Mouse (Mus musculus) left cerebral cortex, postnatal 4 days (tissue): ENCODE measurements around the gene Pacrg. TPM values are rescaled to one million over a fixed set of nuclear protein-coding genes. Genes with fewer than 3 reads are reported as not detected.
A peak's percentile ranks its signal among the peaks of the same experiment; 100 is the strongest.

ENCODE experiments used
- DNase-seq: peaks from one replicate; pipeline ENCODE4 v3.0.0-alpha.2; 2022
- intact Hi-C: fragments of 180-260 bp; cut with DNase I; formaldehyde crosslinking; loops from one replicate; pipeline ENCODE4 v1.15.1; 2025
- total RNA-seq, 2 experiments: library from RNA; stranded (reverse); gene quantifications; 2 replicates each; pipeline ENCODE4 v1.2.3; 2021

Pacrg gene
- total RNA-seq, 2 experiments from 2014 or later, result 7.7 to 10.6 TPM

DNA sequence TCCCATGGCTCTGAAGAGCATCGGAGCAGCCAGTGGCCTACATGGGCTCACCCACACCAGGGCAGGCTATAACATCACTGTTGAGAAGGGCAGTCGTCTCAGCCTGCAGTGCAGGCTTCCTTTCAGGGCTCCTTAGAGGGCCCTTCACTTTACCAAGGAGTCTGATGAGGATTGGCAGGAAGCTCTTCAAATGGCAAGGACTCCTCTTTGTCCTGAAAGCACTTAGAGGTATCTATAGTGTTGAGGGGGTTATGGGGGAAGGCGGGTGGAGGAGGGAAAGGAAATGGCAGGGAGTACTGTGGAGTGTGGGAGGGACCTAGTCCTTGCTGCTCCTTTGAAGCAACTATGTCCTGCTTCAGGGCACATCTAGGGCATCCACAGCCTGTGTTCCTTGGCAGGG, 375.4 kb downstream of the Pacrg start:
- no peak for DNase-seq
- intact Hi-C loops, result no loop called here

DNA sequence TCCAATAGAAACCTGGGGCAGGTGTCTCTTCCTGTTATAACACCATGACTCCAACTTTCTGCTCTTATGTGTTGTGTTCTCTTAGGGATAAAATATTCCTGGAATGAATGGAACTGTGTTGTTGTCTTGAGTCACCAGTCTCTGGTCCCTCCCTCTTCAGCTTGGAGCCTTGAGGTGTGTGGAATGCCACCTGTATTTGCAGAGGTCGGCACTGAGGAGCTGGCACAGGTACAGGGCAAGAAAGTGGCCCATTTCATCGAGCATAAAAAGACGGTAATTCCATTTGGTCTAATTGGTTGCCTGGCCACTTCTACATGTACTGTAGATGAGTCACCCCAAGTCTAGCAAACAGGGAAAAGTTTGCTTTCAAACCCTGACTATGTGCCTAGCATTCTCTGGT, 376.5 kb downstream of the Pacrg start:
- intact Hi-C loops, result no loop called here
- no peak for DNase-seq

DNA sequence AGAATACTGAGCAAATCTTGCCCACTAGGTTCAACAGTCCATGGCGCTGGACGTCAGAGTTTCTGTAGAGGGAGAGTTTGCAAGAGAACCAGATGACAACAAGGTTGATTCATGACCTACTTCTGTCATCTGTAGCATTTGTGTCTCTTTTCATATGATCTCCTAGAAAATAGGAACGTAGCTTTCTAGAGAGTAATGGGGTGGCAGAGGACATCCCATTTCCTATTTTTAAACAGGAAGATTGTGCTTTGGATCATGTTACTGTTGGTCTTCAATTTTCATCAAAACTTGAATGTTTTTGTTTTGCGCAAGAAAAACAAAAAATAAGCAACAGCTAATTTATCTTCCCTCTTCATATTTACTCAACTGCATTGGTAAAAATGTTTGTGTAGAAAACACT, 379.2 kb downstream of the Pacrg start:
- DNase-seq, result no peak
- intact Hi-C loops, result no loop called here

DNA sequence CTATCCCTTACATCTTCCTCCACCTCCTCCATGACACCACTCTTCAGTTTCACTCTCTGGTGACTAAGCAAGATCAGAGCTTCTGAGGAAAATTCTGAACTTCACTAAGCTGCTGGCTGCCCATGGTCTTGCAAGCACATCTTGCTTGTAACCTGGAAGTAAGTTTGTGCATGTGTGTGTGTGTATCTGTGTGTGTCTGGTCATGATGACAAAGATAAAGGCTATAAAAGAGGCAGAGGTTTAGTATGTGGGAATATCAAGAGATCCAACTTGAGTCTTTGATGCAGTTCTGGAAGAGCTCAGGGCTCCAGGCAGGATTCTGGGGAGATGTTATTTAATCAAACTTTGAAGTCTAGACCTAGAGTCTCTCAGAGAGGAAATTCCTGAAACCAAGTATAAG, 381.4 kb downstream of the Pacrg start:
- no peak for DNase-seq
- intact Hi-C loops, result no loop called here

DNA sequence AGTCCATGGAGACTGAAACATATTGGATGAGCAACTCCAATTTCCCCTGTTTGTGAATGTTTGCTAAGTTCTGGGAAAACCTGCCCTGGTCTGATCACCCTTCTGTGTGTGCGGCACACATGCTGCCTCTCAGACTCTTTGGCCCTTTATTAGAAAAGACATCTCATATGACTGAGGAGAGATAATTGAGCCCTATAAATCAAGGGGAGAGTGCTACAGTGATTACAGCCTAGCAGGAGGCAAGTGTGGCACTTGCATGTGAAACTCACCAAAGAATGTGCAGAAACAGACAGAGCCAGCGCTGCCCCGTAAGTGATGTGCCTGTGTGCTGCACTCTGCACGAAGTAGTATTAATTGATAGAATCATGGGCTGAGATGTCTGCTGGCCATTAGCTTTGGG, 383.7 kb downstream of the Pacrg start:
- intact Hi-C loops, result no loop called here
- no peak for DNase-seq

DNA sequence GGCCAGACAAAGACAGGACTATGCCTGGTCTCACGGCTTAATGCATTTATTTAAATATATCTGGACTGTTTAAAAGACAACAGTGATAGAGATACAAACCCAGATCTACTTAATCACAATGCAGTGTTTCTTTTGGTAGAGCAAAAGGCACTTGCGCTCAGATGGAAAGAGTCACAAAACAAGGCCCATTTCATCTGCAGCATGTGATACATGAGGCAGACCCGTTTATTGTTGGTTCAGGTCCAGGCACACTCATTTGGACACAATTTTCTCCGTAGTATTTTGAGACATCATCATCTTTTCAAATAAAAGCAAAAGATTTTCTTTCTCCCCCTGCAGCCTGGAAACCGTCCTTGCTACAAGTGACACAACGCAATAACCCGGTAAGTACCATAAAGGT, 384.1 kb downstream of the Pacrg start:
- DNase-seq, result no peak
- intact Hi-C loops, result no loop called here

DNA sequence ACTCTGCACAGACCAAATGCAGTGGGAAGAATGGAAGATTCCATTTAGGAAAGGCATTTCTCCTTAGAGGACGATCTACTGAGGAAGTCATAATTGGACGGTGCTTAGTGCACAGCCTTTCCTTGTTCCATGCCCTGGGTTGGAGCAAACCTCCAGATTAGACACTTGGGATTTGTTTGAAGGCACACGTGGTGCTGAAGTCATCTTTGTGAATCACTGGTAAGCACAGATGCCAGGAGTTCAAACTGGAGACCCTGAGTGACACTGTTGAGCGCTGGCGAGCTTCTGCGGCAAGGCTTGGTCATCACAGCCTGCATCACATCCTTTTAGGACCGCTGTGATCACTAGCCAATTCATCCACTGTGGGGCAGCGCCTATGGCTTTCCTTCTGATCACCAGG, 385.7 kb downstream of the Pacrg start:
- intact Hi-C loops, result no loop called here
- DNase-seq, result no peak

DNA sequence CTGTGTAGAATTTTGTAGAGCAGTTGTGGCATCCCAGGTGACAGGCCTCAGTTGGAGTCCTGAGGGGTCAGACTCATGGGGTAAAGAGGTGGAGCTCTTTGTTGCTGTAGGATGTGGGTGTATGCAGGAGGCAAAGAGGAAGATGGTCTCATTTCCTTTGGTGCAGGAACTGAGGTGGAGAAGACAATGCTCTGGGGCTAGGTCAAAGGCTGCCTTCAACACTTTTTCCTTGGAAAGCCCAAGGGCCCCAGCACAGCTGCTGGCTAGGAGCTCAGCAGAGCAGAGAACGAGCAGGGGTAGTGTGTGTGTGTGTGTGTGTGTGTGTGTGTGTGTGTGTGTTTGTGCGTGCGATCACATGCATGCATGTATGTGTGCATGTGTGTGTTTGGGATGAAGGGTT, 387.3 kb downstream of the Pacrg start:
- DNase-seq, result no peak
- intact Hi-C loops, result no loop called here

DNA sequence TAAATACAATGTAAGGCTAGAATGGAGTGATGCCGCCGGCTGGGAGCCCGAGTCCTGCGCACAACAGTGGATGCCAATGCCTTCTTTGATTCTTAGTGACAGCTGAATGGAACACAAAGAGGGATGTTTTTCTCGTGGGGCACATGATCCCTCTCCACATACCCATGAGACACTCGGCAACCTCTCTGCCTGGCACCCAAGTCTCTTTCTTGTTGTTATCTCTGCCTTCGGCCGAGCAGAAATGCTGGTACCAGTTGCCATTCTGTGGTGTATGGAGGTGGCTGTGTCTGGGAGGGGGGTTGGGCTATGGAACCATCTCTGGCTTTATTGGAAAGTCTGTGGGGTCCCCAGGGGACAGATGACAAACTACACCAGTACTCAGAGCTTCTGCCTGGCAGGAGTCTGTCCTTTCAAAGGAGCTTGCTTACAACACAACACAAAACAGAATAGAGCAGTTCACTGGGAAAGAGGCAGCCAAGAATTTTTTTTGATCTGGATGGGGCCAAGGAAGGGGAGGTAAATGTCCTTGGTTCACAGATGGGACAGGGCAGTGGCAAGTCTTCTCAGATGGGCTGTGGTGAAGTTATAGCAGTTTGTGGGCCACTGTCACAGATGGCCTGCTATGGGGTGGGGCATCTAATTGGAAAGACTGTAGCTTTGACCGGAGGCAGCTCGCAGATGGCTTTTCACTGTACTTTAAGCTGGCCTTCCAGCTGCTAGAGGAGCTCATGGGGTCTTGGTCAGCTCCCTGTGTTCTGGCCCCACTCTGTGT, 388.6 kb downstream of the Pacrg start:
- intact Hi-C loops, result no loop called here
- DNase-seq, result peak; percentile 62

DNA sequence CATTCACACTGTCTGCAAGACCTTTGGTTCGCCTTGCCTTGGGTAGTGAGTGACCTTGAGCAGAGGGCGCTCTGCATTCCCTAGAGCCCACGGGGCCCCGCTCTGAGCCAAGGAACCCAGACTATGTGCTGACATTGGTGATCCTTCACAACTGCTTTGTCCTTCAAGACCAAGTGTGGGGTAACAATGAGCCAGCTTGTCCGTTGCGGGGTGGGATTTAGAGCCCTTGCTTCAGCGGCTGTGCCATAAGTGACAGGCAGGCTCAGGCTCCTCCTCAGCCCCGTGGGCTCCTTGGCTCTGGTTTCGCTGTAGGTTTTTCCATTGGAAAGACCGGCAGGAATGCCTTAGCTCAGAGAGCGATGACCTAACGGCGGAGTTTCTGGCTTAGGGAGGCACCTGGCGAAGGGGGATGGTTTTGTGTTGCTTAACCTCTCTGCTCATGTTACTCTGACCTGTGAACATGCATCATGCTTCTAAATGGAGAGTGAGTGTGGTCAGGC, 390.3 kb downstream of the Pacrg start:
- peak; percentile 31 for DNase-seq
- intact Hi-C loops, result no loop called here

DNA sequence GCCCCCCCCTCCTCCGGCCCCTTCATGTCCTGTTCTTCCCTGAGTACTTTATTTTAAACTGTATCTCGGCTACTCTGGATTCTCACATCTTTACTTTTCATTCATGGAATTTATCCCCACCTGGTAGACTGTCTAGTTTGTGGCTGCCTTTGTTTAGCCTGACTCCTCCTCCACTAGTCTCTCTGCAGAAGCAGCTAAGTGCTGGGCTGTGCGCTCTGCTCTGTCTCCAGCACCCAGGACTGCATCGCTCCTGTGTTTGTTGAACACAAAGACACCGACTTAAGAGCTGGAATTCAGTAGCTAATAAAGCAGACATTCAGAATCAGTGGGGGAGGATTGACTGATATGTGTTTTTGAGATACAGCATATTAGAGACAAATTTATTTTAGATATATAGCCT, 391.7 kb downstream of the Pacrg start:
- intact Hi-C loops, result no loop called here
- no peak for DNase-seq

DNA sequence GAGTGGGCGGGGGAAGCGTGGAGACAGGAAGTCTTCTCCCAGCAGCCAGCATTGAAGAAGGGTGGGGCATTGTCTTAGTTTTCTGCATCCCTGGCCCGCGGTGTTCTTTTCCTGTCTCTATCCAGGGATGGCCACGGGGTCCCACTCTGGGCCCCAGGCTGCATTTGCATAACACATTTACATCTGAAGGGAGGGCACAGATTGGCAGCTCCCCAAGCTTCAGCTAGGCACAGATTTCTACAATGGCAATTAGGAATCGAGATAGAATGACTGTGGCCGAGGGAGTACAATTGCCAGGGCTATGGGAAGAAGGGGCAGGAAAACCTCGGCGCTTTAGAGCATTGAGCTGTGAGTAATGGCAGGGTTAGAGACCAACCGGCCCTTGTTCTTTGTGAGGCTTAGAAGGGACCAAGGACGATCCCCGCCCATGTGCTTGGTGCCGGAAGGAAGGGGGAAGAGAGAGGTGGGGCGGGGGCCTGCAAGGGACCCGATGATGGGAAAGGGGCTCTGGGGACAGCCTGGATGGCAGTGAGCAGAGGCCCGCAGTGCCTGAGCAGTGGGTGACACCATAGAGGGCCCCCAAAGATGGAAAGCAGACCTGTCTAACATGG, 398.5 kb downstream of the Pacrg start:
- intact Hi-C loops, result no loop called here
- peak; percentile 68 for DNase-seq

DNA sequence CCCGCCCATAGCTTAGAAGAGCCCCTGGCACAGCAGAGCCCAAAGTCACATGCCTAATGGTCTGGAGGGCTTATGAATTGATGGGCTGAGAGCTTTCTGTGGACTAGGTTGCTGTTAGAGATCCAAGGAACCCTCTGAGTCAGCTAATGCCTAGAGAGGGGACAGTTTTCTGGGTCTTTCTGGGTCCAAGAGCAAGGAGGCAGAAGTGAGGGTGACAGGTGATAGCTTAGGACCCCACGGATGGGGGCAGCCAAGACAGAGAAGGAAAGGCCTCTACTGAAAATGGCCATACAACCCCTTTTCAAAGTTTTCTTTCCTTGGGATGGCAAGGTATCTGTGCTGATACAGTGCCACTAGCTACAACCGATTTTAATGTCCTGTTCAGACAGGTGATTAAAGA, 399.1 kb downstream of the Pacrg start:
- no peak for DNase-seq
- intact Hi-C loops, result no loop called here

DNA sequence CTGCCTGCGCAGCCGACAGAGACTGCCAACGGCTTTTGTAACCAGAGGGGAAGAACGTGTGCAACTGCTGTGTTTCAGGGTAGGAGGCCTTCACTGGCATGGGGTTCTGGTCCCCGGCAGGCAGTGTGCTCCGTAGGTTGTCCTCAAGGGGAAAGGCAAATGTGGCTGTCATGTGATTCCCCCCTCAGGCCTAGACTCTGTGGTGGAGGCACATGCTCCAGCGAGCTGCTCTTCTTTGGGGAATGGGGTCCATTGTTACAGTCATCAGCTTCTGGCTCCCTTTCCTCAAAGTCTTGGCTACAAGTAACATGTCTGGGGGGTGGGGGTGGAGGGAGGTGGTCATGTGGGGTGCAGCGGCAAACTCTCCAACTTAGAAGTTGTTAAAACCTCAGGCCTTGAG, 400.3 kb downstream of the Pacrg start:
- intact Hi-C loops, result no loop called here
- DNase-seq, result no peak

DNA sequence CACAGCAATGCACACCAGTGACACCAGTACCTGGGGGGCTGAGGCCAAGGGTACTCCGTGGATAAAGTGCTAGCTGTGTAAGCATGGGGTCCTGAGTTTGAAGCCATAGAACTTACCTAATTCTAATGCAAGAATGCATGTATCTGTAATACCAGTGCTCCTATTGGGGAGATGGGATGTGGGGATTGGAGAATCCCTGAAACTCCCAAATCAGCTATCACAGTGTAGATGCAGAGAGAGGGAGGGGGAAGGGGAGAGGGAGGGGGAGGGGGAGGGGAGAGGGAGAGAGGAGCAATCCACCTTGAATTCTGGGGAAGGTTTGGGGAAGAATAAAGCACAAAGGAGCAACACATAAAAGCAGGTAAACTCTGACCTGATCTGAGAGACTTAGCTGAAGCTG, 405.2 kb downstream of the Pacrg start:
- no peak for DNase-seq
- intact Hi-C loops, result no loop called here

DNA sequence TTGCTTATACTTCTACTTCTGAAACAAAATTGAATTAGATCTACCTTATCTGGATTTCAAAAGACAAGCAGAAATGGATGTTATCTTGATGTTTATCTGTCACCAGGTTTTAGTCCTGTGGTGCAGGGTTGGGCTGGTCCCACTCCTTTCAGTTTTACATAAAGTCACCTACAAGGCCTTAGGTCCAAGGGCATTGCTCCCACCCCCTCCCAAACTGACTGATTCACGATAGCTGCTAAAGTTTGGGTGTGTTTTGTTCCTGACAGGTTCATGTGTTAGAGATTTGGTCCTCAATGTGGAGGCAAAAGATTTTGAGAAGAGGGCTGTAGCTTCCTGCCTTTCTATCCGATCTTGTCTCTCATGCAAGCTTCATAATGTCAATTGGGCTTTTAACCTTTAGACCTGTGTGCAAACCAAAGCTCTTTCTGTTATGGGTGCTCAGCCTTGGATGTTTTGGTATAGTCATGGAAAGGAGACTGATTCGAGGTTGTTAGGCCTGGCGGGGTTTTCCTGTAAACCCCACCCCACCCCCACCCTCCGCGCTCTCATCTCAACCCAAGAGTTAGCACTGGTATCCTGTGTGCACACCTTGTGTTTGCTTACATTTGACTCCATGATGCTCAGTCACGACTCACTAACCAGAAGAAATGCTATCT, 407.5 kb downstream of the Pacrg start:
- intact Hi-C loops, result no loop called here
- DNase-seq, result no peak

DNA sequence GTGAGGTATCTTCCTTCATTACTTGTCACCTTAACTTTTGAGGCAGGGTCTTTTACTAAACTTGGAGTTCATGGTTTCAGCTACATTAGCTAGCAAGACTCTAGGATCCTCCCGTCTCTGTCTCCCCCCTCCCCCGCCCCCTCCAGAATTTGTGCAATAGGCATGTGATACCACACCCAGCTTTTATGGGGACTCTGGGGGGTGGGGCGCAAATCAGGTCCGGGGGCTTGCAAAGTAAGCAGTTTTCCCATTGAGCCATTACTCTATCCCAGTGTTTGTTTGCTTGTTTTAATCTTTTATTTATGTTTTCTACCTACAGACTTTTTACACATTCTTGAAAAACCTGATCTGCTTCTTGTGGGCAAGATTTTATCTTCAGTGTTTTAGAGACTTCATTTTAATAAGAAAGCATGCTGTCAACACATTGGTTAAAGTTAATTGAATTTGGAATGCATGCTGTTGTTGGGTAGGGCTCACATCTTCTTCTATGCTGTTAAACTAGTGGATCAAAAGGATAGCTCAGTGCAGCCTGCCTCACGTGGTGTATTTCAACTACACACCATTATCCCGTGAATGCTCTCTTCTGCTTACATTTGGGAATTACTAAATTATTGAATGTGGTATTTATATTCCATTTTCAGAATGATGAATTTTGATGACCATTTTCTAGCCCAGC, 408.1 kb downstream of the Pacrg start:
- DNase-seq, result no peak
- intact Hi-C loops, result no loop called here

DNA sequence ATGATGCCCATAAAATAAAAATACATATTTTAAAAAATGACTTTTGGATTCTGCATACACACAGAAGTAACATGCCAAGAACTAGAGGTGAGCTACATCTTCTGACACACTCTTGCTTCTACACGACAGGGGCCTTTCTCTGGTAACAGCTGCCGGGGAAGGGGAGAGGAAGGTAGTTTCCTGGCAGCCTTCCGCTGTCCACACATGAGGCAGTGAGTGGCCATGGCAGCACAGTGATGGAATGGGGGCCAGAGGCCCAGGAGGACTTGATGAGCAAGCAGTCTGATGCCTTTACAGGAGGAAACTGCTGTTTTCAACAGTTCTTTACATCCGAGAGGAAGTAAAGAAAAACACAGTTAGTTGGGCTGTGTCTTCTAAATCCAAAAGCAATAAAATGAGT, 409.3 kb downstream of the Pacrg start:
- intact Hi-C loops, result no loop called here
- no peak for DNase-seq

DNA sequence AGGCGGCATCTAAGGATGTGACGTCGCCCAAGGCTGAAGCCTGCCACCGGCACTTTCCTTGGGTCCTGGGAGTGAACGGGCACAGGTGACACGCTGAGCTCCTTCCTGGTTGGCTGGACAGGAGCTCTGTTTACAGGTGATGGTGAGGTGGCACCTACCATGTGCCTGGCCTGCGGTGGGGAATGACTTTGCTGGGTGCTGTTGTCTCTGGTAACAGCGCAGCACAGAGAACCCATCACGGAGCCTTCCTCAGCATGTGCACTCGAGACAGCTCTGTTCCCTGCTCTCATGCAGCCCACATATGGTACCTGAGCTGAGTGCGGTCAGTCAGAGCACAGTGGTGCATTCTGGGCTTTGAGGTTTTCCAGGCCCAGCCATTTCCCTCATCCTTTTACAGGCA, 410.7 kb downstream of the Pacrg start:
- intact Hi-C loops, result no loop called here
- no peak for DNase-seq

DNA sequence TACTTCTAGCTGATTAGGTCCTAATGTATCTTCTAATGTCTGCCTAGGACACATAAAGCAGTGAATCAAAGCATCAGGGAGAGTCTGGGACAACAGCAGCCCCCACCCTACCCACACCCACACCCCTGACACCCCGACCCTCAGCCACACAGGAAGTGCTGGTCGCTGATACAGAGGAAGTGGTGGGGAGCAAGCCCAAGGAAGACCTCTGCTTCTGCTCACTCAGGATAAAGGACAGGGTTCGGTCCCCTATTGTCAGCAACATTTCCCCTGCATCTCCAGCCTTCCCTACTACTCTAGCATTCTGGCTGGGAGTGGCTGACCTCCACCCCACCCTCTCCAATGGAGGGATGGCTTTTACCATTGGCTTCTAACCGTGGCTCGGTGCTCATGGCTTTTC, 414.8 kb downstream of the Pacrg start:
- intact Hi-C loops, result no loop called here
- no peak for DNase-seq

DNA sequence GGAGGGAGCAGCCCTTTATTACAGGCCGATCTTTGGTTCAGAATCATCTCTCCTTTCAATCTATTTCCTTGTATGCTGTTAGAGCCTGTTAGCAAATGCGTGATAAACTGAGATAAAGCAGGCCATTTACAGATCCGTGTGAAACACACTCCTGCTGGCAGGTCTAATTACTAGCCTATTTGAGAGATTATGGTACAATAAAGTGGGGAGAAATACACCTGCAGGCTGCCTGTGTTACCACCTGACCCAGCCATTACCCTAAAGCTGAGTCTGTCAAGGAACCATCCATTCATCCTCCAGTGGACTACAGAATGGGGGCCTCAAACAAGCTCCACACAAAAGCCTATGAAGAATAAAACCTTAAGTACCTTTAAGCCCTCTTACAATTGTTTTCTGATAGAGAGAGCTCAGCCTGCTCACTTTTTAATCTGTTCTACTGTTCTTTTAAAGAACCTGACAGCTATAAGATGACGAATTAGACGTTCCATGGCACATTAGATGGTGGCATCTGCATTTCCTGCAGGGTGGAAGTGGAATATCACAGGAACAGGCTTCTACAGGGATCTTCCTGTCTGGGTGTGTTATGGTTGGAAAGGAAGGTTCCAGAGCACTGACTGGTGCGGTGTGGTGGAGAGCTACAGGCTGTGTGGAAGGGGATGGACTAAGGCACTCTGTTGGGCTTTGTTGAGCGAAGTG, 422.4 kb downstream of the Pacrg start:
- DNase-seq, result no peak
- intact Hi-C loops, result no loop called here
